Mouse (Mus musculus): ENCODE data around the gene Ehbp1. TPM values are rescaled to one million over a fixed set of nuclear protein-coding genes. Genes with fewer than 3 reads are reported as not detected.

The Ehbp1 gene
- total and polyA plus RNA-seq, 3 experiments = 2.5 to 4.0 (median 3.1) TPM

DNA sequence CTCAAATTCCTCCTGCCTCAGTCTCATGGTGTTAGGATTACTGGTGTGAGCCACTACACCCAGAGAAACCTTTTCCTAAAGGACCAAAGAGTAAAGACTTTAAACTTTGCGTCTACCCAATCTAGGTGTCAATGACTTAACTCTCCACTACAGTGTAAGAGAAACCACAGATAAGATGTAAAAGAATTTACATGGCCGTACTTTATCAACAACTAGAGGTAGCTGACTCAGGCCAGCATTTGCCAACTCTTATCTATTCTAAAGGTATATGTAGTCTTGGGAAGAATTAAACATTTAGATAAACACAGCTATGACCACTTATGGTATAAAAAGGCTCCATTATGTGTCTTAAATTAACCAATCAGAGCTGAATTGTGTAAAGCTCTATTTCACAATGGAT is 67.9 kb downstream of the Ehbp1 start:
- Histone ChIP-seq H3K4me3 (replicated peaks in 1 of 3; ENCODE audit: low read depth in 2 of 3, low read length in 2 of 3, poor library complexity in 1 of 3) (no peak overlapping the region), H3K27me3 (replicated peaks) (no peaks in the 10 kb centered on the region), H3K79me2 (replicated peaks; ENCODE audit: control insufficient read depth, extremely low read depth, insufficient read depth, poor library complexity, severe bottlenecking) (no peaks in the 10 kb centered on the region), H3K9me3 (replicated peaks; ENCODE audit: low read length) (peaks cover 4% of the 10 kb centered on the region), H3K36me3 (replicated peaks in 1 of 2; ENCODE audit: control insufficient read depth in 1 of 2, insufficient read depth in 1 of 2, low read length in 1 of 2) (peaks cover 0 to 14% of the 10 kb centered on the region in 2 experiments), H3K4me1 (ENCODE audit: control insufficient read depth in 1 of 2, insufficient read depth in 2 of 2) (no peaks in the 10 kb centered on the region), H3K27ac (ENCODE audit: insufficient read depth, low read depth) (no peak overlapping the region), H3K4me2 (ENCODE audit: insufficient read depth, low read depth, poor library complexity, severe bottlenecking) (no peak overlapping the region), H3K9ac (ENCODE audit: insufficient read depth, low read depth) (no peak overlapping the region)
- no peak for DNase-seq (ENCODE audit: extremely low read depth)
- TF ChIP-seq ZNF384 (IDR thresholded peaks at IDR 0.05; ENCODE audit: low read depth, low read length) = no peak
- no peak for TF ChIP-seq MEF2A (IDR thresholded peaks at IDR 0.05; ENCODE audit: borderline replicate concordance, low read depth, low read length)
- TF ChIP-seq CHD1 (IDR thresholded peaks at IDR 0.05; ENCODE audit: low read depth, low read length) = no peak
- TF ChIP-seq NELFE (IDR thresholded peaks at IDR 0.05; ENCODE audit: low read depth, low read length) = no peak
- no peak for TF ChIP-seq USF1 (IDR thresholded peaks at IDR 0.05; ENCODE audit: low read depth, low read length)
- no peak for TF ChIP-seq TBP (conservative IDR thresholded peaks at IDR 0.05; ENCODE audit: low read depth, low read length)
- no peak for TF ChIP-seq SIN3A (IDR thresholded peaks at IDR 0.05; ENCODE audit: low read length)
- no peak for TF ChIP-seq ZKSCAN1 (IDR thresholded peaks at IDR 0.05; ENCODE audit: borderline replicate concordance, low read depth, low read length)
- no peak for TF ChIP-seq PAX5 (IDR thresholded peaks at IDR 0.05; ENCODE audit: low read length)
- TF ChIP-seq SMC3 (IDR thresholded peaks at IDR 0.05; ENCODE audit: low read depth, low read length) = no peak
- no peak for TF ChIP-seq BHLHE40 (IDR thresholded peaks at IDR 0.05; ENCODE audit: low read depth, low read length)
- no peak for TF ChIP-seq MYC (IDR thresholded peaks at IDR 0.05; ENCODE audit: low read depth, low read length)
- TF ChIP-seq E2F4 (IDR thresholded peaks at IDR 0.05; ENCODE audit: insufficient replicate concordance, low read depth, low read length) = no peak
- TF ChIP-seq MAX (IDR thresholded peaks at IDR 0.05; ENCODE audit: low read length) = no peak
- no peak for TF ChIP-seq HCFC1 (IDR thresholded peaks at IDR 0.05; ENCODE audit: low read depth, low read length)
- TF ChIP-seq KAT2A (IDR thresholded peaks at IDR 0.05; ENCODE audit: insufficient replicate concordance, low read length) = no peak
- TF ChIP-seq EP300 (IDR thresholded peaks at IDR 0.05; ENCODE audit: low read length) = no peak
- no peak for TF ChIP-seq RAD21 (IDR thresholded peaks at IDR 0.05; ENCODE audit: low read depth, low read length)
- TF ChIP-seq ETS1 (conservative IDR thresholded peaks at IDR 0.05; ENCODE audit: low read depth, low read length) = no peak
- TF ChIP-seq MAZ (IDR thresholded peaks at IDR 0.05; ENCODE audit: low read depth, low read length) = no peak
- dilution Hi-C loops (cut with MboI; ENCODE audit: extremely low pct_ligation_motif_present, extremely low pct_unique_long_range_greater_than_20kb, low sequenced_read_pairs) (no loop called here), in situ Hi-C loops (cut with MboI; ENCODE audit: low pct_ligation_motif_present, low pct_unique_long_range_greater_than_20kb, low sequenced_read_pairs) (no loop called here)

DNA sequence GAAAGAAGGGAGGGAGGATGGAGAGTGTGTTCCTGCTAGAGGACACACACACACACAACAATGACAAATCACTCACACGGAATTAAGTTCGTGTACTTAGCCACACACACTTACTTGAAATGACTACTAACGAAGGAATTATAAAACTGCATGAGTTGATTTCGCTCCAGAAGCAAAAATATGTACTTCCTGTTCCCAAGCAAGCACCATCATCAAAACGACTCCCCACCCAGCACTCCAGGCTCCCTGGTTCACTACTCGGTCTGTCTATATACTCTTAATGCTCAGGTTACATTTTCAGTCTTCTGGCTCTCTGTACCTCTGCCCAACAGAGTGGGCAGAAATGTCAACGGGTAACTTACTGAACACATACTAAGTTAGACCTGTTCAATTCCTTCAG is 68.7 kb downstream of the Ehbp1 start:
- Histone ChIP-seq H3K4me2 (ENCODE audit: insufficient read depth, low read depth, poor library complexity, severe bottlenecking) (no peak overlapping the region), H3K9me3 (replicated peaks; ENCODE audit: low read length) (peaks cover 4% of the 10 kb centered on the region), H3K4me3 (replicated peaks in 1 of 3; ENCODE audit: low read depth in 2 of 3, low read length in 2 of 3, poor library complexity in 1 of 3) (no peak overlapping the region), H3K36me3 (replicated peaks in 1 of 2; ENCODE audit: control insufficient read depth in 1 of 2, insufficient read depth in 1 of 2, low read length in 1 of 2) (peaks cover 0 to 14% of the 10 kb centered on the region in 2 experiments), H3K4me1 (ENCODE audit: control insufficient read depth in 1 of 2, insufficient read depth in 2 of 2) (no peaks in the 10 kb centered on the region), H3K27me3 (replicated peaks) (no peaks in the 10 kb centered on the region), H3K27ac (ENCODE audit: insufficient read depth, low read depth) (no peak overlapping the region), H3K9ac (ENCODE audit: insufficient read depth, low read depth) (no peak overlapping the region), H3K79me2 (replicated peaks; ENCODE audit: control insufficient read depth, extremely low read depth, insufficient read depth, poor library complexity, severe bottlenecking) (no peaks in the 10 kb centered on the region)
- dilution Hi-C loops (cut with MboI; ENCODE audit: extremely low pct_ligation_motif_present, extremely low pct_unique_long_range_greater_than_20kb, low sequenced_read_pairs) = no loop called here
- in situ Hi-C loops (cut with MboI; ENCODE audit: low pct_ligation_motif_present, low pct_unique_long_range_greater_than_20kb, low sequenced_read_pairs) = no loop called here
- TF ChIP-seq POLR2AphosphoS2 (IDR thresholded peaks at IDR 0.05; ENCODE audit: low read depth, low read length) (no peak), BHLHE40 (IDR thresholded peaks at IDR 0.05; ENCODE audit: low read depth, low read length) (no peak), ETS1 (conservative IDR thresholded peaks at IDR 0.05; ENCODE audit: low read depth, low read length) (no peak), E2F4 (IDR thresholded peaks at IDR 0.05; ENCODE audit: insufficient replicate concordance, low read depth, low read length) (no peak), JUN (IDR thresholded peaks at IDR 0.05; ENCODE audit: insufficient read depth, low read depth, low read length) (no peak), ZC3H11A (IDR thresholded peaks at IDR 0.05; ENCODE audit: low read depth, low read length) (no peak), HCFC1 (IDR thresholded peaks at IDR 0.05; ENCODE audit: low read depth, low read length) (no peak), UBTF (IDR thresholded peaks at IDR 0.05; ENCODE audit: low read depth, low read length) (no peak), POLR2A (IDR thresholded peaks at IDR 0.05; ENCODE audit: low read depth, low read length) (no peak)
- DNase-seq (ENCODE audit: extremely low read depth) = no peak

Measured in CH12.LX (cell line).